Mouse (Mus musculus) layer of hippocampus, postnatal 14 days (tissue): ENCODE data around the gene Apbb2. TPM values are rescaled to one million over a fixed set of nuclear protein-coding genes. Genes with fewer than 3 reads are reported as not detected.

ENCODE experiments used
- DNase-seq, 2 experiments: peaks; one replicate each; pipeline ENCODE4 v3.0.0; 2021 to 2022; ENCODE audit warnings: low spot score in 2 of 2, mixed read lengths in 1 of 2
- total RNA-seq, 2 experiments: library from RNA; stranded (reverse); gene quantifications; 2 replicates each; pipeline ENCODE4 v1.2.3; 2021

Apbb2 gene
- total RNA-seq, 2 experiments from 2014 or later: 63.0 to 68.4 TPM

GRCm38 (mm10) chr5:66255044-66255443 lies 363.5 kb downstream of the Apbb2 start:
- no peak for DNase-seq

GRCm38 (mm10) chr5:66253219-66253618 lies 365.4 kb downstream of the Apbb2 start:
- DNase-seq: peak in 1 of 2 experiments; percentile 16

Other genes with a start within 250 kb of the Apbb2 start
- gene Uchl1, start 57.3 kb upstream of the Apbb2 start, total RNA-seq: 1,000 to 10,000 TPM; 1,065 to 1,083 TPM
- 100 to 1,000 TPM; 111 to 115 TPM for gene Limch1, start 127.0 kb upstream of the Apbb2 start, total RNA-seq